Mouse (Mus musculus) cerebellum, adult 2 months (tissue): Measurements from ENCODE around the gene Spsb3. TPM values are rescaled to one million over a fixed set of nuclear protein-coding genes. Genes with fewer than 3 reads are reported as not detected.

Source experiments
- DNase-seq, 2 experiments: peaks; one replicate each; pipeline ENCODE4 v3.0.0; 2021
- H3K27ac ChIP-seq: fragments of 200-500 bp; 2 replicates; pipeline ENCODE4 v1.5.1; 2012; ENCODE audit warnings: low read length, control low read depth, inconsistent platforms; ENCODE audit not compliant: insufficient read depth
- H3K27me3 ChIP-seq: fragments of 200-500 bp; 2 replicates; pipeline ENCODE4 v1.6.1; 2012; ENCODE audit warnings: inconsistent platforms, mild to moderate bottlenecking, low read length, moderate library complexity; ENCODE audit not compliant: control insufficient read depth, insufficient read depth
- H3K4me1 ChIP-seq: fragments of 200-500 bp; 2 replicates; pipeline ENCODE4 v1.6.1; 2011; ENCODE audit warnings: low read length; ENCODE audit not compliant: control insufficient read depth, insufficient read depth
- H3K4me3 ChIP-seq: fragments of 200-500 bp; replicated peaks from 2 replicates; pipeline ENCODE3; 2011; ENCODE audit warnings: mild to moderate bottlenecking, low read depth, low read length, control low read depth; ENCODE audit not compliant: insufficient read depth
- CTCF ChIP-seq: fragments of 200-500 bp; IDR thresholded peaks from 2 replicates; pipeline ENCODE4 v1.5.1; 2011; ENCODE audit warnings: low read depth, mild to moderate bottlenecking, control low read depth, low read length, moderate library complexity, borderline replicate concordance; ENCODE audit not compliant: insufficient read depth
- POLR2A ChIP-seq: fragments of 200-500 bp; IDR thresholded peaks from 2 replicates; pipeline ENCODE4 v1.6.1; 2011; ENCODE audit warnings: low read length, control low read depth, borderline replicate concordance; ENCODE audit not compliant: insufficient read depth
- WGBS: fragments of 180-500 bp; shearing (Covaris S2); methylation state at CpG from one replicate; pipeline ENCODE4 v1.1.7; 2018; 5-methylcytosine and 5-hydroxymethylcytosine counted together
- polyA plus RNA-seq: library from polyadenylated mRNA; depleted of rRNA; stranded (reverse); fragments of >200 nt; gene quantifications from 2 replicates; pipeline ENCODE4 v1.2.3, GENCODE M21; 2012; rRNA removed

Spsb3 gene
- 124 and 138 TPM in 2 replicates for polyA plus RNA-seq

GRCm38 (mm10) chr17:24886134-24886931 lies at the start of gene Spsb3, which contains the start of gene Nubp2:
TSS of gene Spsb3 (plus strand) at chr17:24886643.
TSS of gene Nubp2 (minus strand) at chr17:24886349.
- Histone ChIP-seq H3K4me3 (peak within 1 kb of the TSS; percentile 84), H3K4me1 (peaks cover 33% of the 10 kb centered on the region), H3K27ac (peak within 1 kb of the TSS; percentile 93), H3K27me3 (no peaks in the 10 kb centered on the region)
- peak; percentile 97 to 100 for DNase-seq
- under 1% methylated on average over 68 of the region's 69 CpGs for WGBS
- peak; percentile 74; the same call in 1 of the 2 replicates for TF ChIP-seq POLR2A
- no peak for TF ChIP-seq CTCF

DNA sequence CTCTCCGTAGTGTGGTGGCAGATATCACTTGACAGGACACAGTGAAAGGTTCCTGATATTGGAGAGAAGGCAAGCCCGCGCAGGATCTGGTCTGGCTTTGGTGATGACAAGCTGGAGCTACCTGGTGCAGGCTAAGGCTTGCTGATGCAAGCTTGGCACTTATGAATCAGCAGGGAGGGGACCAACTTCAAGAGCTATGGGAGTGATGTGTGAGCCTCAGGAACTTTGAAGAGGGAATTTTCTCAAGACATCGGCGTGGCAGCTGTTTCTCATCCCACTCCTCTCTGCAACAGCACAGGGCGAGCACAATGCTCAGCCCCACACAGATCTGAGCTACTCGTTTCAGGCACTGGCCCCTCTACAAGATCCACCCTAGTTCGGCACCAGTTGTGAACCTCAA lies 46.6 kb upstream of the Spsb3 start, which contains the start of gene Hagh:
Gene Hagh (plus strand): TSS at position 302 of the 400 bp plus-strand sequence.
- Histone ChIP-seq H3K4me1 (no peaks in the 10 kb centered on the region), H3K4me3 (no peak within 1 kb of the TSS), H3K27ac (no peak within 1 kb of the TSS), H3K27me3 (no peaks in the 10 kb centered on the region)
- WGBS = 68% methylated on average over 8 of the region's 8 CpGs
- TF ChIP-seq CTCF (no peak), POLR2A (no peak)
- no peak for DNase-seq

DNA sequence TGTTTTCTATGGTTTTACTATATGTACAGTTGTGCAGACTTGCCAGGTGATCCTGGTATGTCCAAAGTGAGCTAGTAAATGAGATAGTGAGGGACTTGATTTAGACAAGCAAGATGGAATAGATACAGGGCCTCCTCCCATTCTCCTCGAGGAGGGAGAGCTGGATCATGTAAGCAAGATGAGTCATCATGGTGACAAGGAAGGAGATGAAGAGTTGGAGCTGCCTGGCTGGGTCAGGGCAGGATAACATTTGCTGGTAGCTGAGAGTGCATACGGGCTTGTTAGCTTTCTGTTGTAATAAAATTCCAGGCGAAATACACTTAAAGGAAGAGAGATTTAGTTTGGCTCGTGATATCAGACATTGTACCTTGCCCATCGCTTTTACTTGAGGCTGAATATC lies 46.1 kb upstream of the Spsb3 start:
- TF ChIP-seq POLR2A (no peak), CTCF (no peak)
- no peaks in the 10 kb centered on the region for H3K4me1 ChIP-seq
- DNase-seq = no peak
- no peaks in the 10 kb centered on the region for H3K27me3 ChIP-seq
- H3K4me3 ChIP-seq = no peak overlapping the region
- H3K27ac ChIP-seq = no peak overlapping the region
- WGBS = 67% methylated on average over 5 of the region's 5 CpGs

DNA sequence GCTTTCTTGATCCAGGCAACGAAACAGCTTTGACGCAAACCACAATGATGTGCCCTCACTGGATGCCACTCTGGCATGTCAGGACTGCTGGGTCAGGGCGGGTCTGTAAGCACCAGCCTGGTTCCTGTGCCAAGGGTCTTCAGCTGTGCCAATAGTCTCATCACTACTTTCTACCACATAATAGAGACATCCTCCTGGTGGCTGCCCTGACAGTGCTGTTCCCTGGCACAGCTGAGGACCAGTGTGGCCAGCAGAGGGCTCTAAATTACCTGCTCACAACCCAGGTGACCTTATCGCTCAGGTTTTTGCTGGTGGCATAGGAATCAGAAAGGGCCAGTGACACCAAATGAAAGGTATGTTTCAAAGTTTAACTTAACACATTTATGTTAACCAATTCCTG lies 45.3 kb upstream of the Spsb3 start:
- Histone ChIP-seq H3K27me3 (no peaks in the 10 kb centered on the region), H3K4me3 (no peak overlapping the region), H3K27ac (no peak overlapping the region), H3K4me1 (no peaks in the 10 kb centered on the region)
- 39% methylated on average over 4 of the region's 4 CpGs for WGBS
- TF ChIP-seq CTCF = peak; percentile 70
- no peak for TF ChIP-seq POLR2A
- peak; percentile 51 to 58 for DNase-seq

DNA sequence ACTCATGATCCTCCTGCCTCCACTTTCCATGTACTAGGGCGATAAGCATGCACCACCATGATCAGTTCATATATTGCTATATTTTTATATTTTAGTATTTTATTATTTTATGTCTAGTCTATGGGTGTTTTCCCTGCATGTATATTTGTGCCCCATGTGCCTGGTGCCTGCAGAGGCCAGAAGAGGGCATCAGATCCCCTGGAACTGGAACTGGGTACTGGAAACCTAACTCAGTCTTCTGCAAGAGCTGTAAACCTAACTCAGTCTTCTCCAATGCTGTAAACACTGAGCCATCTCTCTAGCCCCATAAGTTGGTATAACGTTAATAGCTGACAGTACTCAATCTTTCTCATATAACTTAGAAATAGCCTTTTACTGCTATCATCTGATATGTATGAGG lies 43.8 kb upstream of the Spsb3 start:
- WGBS = 65% methylated on average over 2 of the region's 2 CpGs
- no peak overlapping the region for H3K4me3 ChIP-seq
- no peak overlapping the region for H3K27ac ChIP-seq
- H3K27me3 ChIP-seq = no peaks in the 10 kb centered on the region
- no peak for DNase-seq
- TF ChIP-seq POLR2A = no peak
- no peak for TF ChIP-seq CTCF
- H3K4me1 ChIP-seq = no peaks in the 10 kb centered on the region

GRCm38 (mm10) chr17:24844525-24844924 lies 41.9 kb upstream of the Spsb3 start:
- TF ChIP-seq CTCF = no peak
- no peak for TF ChIP-seq POLR2A
- 66% methylated on average over 9 of the region's 9 CpGs for WGBS
- Histone ChIP-seq H3K27me3 (no peaks in the 10 kb centered on the region), H3K27ac (no peak overlapping the region), H3K4me3 (no peak overlapping the region), H3K4me1 (no peaks in the 10 kb centered on the region)
- DNase-seq = no peak

DNA sequence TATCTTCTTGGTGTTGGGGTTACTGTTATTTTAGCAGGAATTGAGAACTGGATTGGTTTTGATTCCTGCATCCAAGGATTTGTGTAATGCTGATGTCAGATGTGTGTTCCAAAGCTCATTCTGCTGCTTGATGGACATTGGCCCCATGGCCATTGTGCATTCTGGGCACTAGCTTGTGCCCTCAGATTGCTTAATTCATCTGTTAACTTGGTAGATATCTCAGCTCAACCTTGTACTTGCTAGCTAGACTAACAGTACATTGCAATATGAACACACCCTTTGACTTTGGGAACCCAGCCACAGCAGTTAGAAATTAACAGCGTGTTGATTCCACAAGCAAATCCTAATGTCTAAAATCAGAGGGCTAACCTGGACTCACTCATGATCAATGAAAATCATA lies 39.1 kb upstream of the Spsb3 start:
- 91% methylated on average over 1 of the region's 1 CpGs for WGBS
- no peak for TF ChIP-seq POLR2A
- TF ChIP-seq CTCF = no peak
- H3K4me3 ChIP-seq = no peak overlapping the region

DNA sequence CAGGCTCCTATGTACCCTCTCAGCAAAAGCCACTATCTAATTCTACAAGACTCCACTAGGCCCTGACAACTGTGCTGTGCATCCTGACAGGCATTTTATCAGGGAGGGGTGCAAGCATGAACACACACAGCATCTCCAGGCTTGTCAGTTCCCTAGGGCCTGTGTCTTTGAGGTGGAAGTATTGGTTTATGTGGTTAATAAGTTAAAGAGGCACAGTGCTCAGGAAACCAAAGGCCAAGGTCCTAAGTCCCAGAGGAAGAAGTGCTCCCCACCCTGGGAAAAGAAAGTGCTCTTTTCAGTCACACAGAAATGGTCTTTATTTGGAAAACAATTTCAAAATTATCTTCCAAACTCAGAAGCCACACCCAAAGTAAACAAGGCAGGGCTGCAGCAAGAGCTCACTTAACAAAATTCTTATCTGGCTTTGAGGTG lies 37.8 kb upstream of the Spsb3 start:
- Histone ChIP-seq H3K4me1 (no peaks in the 10 kb centered on the region), H3K27me3 (no peaks in the 10 kb centered on the region), H3K4me3 (no peak overlapping the region), H3K27ac (no peak overlapping the region)
- no peak for DNase-seq
- no peak for TF ChIP-seq POLR2A
- no peak for TF ChIP-seq CTCF

More for the DNA sequence above, 39.1 kb upstream of the Spsb3 start:
- no peaks in the 10 kb centered on the region for H3K27me3 ChIP-seq
- H3K4me1 ChIP-seq = no peaks in the 10 kb centered on the region
- DNase-seq = no peak
- H3K27ac ChIP-seq = no peak overlapping the region
